Mouse (Mus musculus) kidney, adult 8-10 months (tissue): ENCODE measurements around the gene Glis3.

Experiments
- DNase-seq, 2 experiments: peaks; one replicate each; pipeline ENCODE4 v3.0.0; 2022

Glis3 gene

GRCm38 (mm10) chr19:28679776-28680391 lies at the start of gene Glis3:
Gene Glis3 (minus strand): TSS chr19:28680077.
- DNase-seq: peak; percentile 71 to 72

GRCm38 (mm10) chr19:28726161-28726880 lies 46.4 kb upstream of the Glis3 start:
- DNase-seq: peak; percentile 61 to 77

GRCm38 (mm10) chr19:28724641-28725040 lies 44.8 kb upstream of the Glis3 start:
- no peak for DNase-seq

DNA sequence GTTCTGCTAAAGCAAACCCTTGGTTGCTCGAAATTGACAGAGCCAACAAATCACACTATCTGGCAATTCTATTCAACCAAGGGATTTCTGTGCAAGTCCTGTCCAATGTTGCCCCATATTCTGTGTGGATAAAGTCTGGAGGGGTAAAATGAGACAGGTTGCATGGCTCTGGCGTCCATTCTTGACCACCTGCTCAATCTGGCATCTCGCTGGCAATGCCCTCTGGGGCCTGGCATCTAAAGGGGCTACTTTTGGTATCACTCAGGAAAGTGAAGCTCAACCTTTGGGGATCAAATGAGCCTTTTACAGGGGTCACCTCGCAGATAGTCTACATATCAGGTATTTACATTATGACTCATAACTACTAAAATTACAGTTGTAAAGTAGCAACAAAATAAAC lies 42.7 kb upstream of the Glis3 start:
- no peak for DNase-seq

GRCm38 (mm10) chr19:28721834-28722233 lies 42.0 kb upstream of the Glis3 start:
- DNase-seq: no peak

GRCm38 (mm10) chr19:28720016-28720415 lies 40.1 kb upstream of the Glis3 start:
- no peak for DNase-seq

DNA sequence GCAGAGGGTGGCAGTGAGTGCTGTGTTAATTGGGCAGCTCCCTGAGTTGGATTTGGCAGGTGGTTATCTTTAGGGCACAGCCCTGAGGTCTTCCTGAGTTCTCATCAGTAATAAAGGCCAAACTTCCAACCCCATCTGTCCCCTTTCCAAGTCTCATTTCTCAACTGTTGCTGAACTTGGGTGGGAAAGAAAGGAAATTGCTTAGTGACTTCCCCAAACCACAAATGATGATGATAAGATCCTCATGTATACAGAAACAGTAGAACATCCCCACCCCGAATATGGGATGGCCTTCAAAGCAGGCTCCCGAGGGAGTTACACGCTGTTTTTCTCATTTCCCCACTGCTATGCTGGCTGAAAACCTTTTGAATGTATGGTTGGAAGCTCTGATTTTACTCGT lies 34.8 kb upstream of the Glis3 start:
- DNase-seq: no peak

GRCm38 (mm10) chr19:28697718-28698117 lies 17.8 kb upstream of the Glis3 start:
- DNase-seq: no peak

DNA sequence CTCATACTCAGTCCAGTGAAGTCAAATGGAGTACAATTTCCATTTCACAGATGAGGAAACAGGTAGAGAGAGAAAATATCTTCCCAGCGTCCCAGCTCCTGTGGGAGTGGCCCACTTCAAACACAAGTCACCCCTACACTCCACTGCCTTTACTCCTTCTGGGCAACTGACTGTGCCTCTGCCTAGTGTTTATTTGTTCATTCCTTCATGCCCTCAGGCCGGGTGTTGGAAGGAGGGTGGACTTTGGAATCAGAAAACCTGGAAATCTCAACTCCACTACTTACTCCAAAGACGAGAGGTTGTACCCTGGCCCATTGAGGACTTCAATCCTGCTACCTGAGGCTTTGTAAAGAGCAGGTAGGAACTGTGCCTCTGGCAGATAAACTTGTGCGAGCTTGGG lies 6.5 kb upstream of the Glis3 start:
- peak; percentile 30 to 40 for DNase-seq

- DNase-seq: no peak
These were observed 5.6 kb upstream of the Glis3 start for GRCm38 (mm10) chr19:28685484-28685883.

GRCm38 (mm10) chr19:28684347-28684746 lies 4.5 kb upstream of the Glis3 start:
- no peak for DNase-seq

DNA sequence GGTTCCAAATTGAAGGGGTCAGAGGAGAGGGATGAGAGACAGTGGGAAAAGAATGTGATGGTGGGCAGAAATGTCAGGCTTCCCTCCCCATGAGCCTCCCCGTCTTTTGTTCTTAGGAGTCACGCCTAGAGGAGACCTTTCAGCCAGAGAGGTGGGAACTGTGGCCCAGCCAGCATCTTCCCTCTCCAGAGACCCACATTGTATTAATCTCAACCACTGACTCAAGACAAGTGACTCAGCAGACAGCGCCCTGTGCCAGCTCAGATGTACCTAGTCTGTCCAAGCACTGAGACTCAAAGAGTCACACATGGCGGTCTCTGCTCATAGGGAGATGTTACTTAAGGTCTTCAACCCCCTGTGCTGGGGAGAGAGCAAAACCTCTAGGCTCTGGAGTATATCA lies 3.5 kb upstream of the Glis3 start:
- DNase-seq: no peak

GRCm38 (mm10) chr19:28679291-28679775 lies 544 bp downstream of the Glis3 start:
- DNase-seq: no peak

- no peak for DNase-seq
These were observed 1.1 kb downstream of the Glis3 start for GRCm38 (mm10) chr19:28678646-28679270.

DNA sequence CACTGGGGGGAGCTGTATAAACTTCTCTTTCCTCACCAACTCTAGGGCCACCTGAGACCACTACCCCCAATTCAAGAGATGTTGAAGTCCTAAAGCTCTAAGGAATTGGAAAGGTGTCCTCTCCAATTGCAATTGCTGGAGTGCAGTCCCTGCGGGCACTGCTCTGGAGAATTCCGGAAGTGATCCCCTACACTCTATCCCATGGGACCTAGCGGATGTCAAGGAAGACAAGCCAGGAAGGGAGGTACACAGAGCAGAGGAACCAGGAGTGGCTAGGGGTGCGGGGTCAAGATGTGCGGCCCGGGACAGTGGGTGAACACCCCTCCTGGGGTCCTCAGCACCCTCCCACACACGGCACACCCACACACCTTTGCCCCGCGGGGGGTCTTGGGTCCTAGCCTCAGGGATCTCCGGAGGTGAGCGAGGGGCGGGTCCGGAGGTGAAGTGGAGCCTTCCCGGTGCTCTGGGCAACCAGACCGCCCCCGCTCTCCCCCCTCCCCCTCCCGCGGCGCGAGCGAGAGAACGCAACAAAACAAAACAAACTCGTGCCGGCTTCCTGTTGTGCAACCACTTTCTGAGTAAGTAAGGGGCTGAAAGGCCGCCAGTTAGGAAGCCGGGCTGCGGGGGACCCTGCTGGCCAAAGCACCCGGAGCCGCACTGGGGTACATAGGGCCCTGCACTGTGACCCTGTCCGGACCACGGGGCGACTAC lies 2.0 kb downstream of the Glis3 start:
- DNase-seq: peak; percentile 49 to 60

- peak; percentile 30 to 54 for DNase-seq
These were observed 2.7 kb downstream of the Glis3 start for GRCm38 (mm10) chr19:28677045-28677727.

GRCm38 (mm10) chr19:28663781-28664180 lies 16.1 kb downstream of the Glis3 start:
- no peak for DNase-seq

DNA sequence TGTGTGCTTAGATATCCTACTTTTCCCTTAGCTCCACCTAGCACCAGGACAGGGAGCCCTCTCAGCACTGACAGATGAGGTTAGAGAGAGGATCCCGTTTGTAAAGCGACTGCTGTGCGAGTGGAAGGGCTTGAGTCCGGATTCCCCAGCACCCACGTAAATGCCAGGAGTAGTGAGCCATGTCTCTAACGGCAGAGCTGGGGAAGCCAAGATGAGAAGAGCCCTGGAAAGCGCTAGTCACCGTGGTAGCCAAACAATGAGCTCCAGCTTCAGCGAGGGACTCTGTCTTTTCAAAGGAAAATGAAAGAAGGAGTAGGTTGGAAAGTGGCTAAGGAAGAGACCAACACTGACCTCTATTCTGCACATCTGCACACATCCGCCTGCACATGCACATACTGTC lies 16.7 kb downstream of the Glis3 start:
- DNase-seq: no peak

DNA sequence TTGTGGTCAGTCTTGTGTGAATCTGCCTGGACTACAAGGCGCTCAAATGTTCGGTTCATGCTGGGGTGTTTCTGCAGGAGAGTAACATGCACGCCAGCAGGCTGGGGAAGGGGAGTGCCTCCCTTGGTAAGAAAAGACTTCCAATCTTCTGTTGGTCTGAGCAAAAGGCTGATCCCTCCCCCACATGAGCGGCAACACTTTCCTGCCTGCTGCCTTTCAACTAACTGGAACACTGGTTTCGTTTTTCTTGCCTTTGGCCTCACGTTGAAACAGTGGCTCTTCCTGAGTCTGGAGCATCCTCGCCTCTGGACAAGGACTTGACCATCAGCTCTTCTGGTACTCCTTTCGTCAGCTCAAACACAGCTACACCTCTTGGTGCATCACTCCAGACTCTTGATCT lies 17.4 kb downstream of the Glis3 start:
- DNase-seq: no peak

GRCm38 (mm10) chr19:28660912-28661311 lies 19.0 kb downstream of the Glis3 start:
- peak; percentile 62 to 63 for DNase-seq

DNA sequence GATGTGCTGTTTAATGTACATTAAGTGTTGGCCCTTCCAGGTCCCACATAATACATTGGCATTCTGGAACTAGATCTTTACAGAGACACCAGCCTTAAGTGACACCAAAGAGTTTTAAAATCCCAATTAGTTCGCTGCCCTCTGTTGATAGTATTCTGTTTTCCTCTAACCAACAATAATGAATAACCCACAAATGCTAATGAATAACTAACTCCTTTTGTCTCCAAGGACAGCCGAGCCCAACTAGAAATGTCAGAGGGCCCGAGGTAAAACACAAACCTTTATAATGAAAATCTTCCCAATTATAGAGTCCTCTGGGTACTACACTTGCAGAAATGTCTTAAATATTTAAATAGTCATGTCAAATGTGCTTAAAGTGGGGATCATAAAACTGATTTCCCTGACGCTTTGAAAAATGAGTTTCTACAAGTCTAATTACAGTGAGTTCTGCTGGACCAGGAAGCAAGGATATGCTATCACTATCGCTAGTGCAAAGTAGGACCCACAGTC lies 22.1 kb downstream of the Glis3 start:
- DNase-seq: peak in 1 of 2 experiments; percentile 68

DNA sequence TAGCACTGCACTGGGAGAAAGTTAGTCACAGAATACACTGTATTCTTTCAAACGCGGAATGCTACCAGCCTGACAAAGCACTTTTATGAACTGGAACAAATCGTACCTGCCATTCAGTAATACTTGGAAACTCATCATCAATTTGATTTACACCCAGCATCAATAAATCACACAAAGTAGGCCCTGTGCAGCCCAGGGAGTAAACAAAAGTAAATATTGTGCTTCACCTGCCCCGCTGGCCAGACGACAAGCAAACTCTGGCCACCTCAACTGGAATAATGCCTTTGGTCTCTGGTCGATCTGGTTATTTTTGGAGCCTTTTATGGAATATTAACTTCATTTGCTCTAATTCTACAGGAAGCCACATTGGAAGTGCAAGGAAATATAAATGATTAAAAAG lies 23.0 kb downstream of the Glis3 start:
- DNase-seq: no peak

GRCm38 (mm10) chr19:28655166-28655565 lies 24.7 kb downstream of the Glis3 start:
- peak in 1 of 2 experiments; percentile 38 for DNase-seq
